Mouse (Mus musculus) limb, embryonic 11.5 days (tissue): ENCODE measurements around the gene Nanp. TPM values are rescaled to one million over a fixed set of nuclear protein-coding genes. Genes with fewer than 3 reads are reported as not detected.

ENCODE experiments used
- ATAC-seq: fragments of 200-750 bp; cut with Nextera tagmentation; 2 replicates; pipeline ENCODE4 v1.8.0; 2017; ENCODE audit warnings: low read depth; ENCODE audit not compliant: insufficient number of reproducible peaks, low FRiP score, low TSS enrichment
- DNase-seq: peaks from one replicate; pipeline ENCODE4 v3.0.0-alpha.2; 2015; ENCODE audit warnings: low spot score
- H3K27ac ChIP-seq: fragments of 300-500 bp; sonication (generic); replicated peaks from 2 replicates; pipeline ENCODE4 v1.5.1; 2014; ENCODE audit warnings: low read depth, mild to moderate bottlenecking, low read length
- H3K27me3 ChIP-seq: fragments of 300-500 bp; sonication (generic); 2 replicates; pipeline ENCODE4 v1.6.1; 2014; ENCODE audit warnings: mild to moderate bottlenecking, low read length, mixed read lengths; ENCODE audit not compliant: control insufficient read depth, insufficient read depth
- H3K36me3 ChIP-seq: fragments of 300-500 bp; sonication (generic); 2 replicates; pipeline ENCODE4 v1.6.1; 2014; ENCODE audit warnings: mild to moderate bottlenecking, low read length, moderate library complexity, mixed read lengths; ENCODE audit not compliant: control insufficient read depth, insufficient read depth
- H3K4me1 ChIP-seq: fragments of 300-500 bp; sonication (generic); 2 replicates; pipeline ENCODE4 v1.6.1; 2014; ENCODE audit warnings: low read length, mixed read lengths; ENCODE audit not compliant: control insufficient read depth, insufficient read depth
- H3K4me2 ChIP-seq: fragments of 300-500 bp; sonication (generic); 2 replicates; pipeline ENCODE4 v1.6.1; 2014; ENCODE audit warnings: low read depth, mild to moderate bottlenecking, moderate library complexity; ENCODE audit not compliant: severe bottlenecking
- H3K4me3 ChIP-seq: fragments of 300-500 bp; sonication (generic); 2 replicates; pipeline ENCODE4 v1.5.1; 2014; ENCODE audit warnings: low read depth, low read length
- H3K9ac ChIP-seq: fragments of 300-500 bp; sonication (generic); 2 replicates; pipeline ENCODE4 v1.6.1; 2014; ENCODE audit warnings: mild to moderate bottlenecking, low read length
- H3K9me3 ChIP-seq: fragments of 300-500 bp; sonication (generic); 2 replicates; pipeline ENCODE4 v1.6.1; 2016; ENCODE audit warnings: low read length; ENCODE audit not compliant: control insufficient read depth
- WGBS: fragments of 180-500 bp; shearing (Covaris S2); extraction: QIAGEN DNeasy Blood & Tissue Kit; methylation state at CpG from one replicate; pipeline ENCODE4 v1.1.7; 2014; 5-methylcytosine and 5-hydroxymethylcytosine counted together
- polyA plus RNA-seq: library from polyadenylated mRNA; unstranded; fragments of >200 nt; fragmentation: Nextera tagmentation; extraction: Ambion mirVana; gene quantifications from 2 replicates; pipeline ENCODE4 v1.2.1, GENCODE M21; 2014

Nanp gene
- polyA plus RNA-seq, 1 experiment from 2014 or later, result 53.5 TPM

GRCm38 (mm10) chr2:150991050-150991449, 48.1 kb downstream of the Nanp start:
- H3K27me3 ChIP-seq, result no peaks in the 10 kb centered on the region
- H3K9me3 ChIP-seq, result no peaks in the 10 kb centered on the region
- no peak overlapping the region for H3K27ac ChIP-seq
- no peaks in the 10 kb centered on the region for H3K4me1 ChIP-seq
- WGBS, result 82% methylated on average over 4 of the region's 4 CpGs
- no peak overlapping the region for H3K4me2 ChIP-seq
- H3K4me3 ChIP-seq, result no peak overlapping the region
- DNase-seq (no peak), ATAC-seq (no peak)
- no peak overlapping the region for H3K9ac ChIP-seq
- no peaks in the 10 kb centered on the region for H3K36me3 ChIP-seq

GRCm38 (mm10) chr2:150990506-150990905, 48.7 kb downstream of the Nanp start:
- no peak for DNase-seq
- Histone ChIP-seq H3K9ac (no peak overlapping the region), H3K4me1 (no peaks in the 10 kb centered on the region), H3K4me3 (no peak overlapping the region), H3K9me3 (no peaks in the 10 kb centered on the region), H3K4me2 (no peak overlapping the region), H3K27ac (no peak overlapping the region), H3K36me3 (no peaks in the 10 kb centered on the region), H3K27me3 (no peaks in the 10 kb centered on the region)
- no peak for ATAC-seq
- 98% methylated on average over 2 of the region's 2 CpGs for WGBS

- ATAC-seq (no peak), DNase-seq (no peak)
- Histone ChIP-seq H3K4me3 (no peak overlapping the region), H3K27ac (no peak overlapping the region), H3K4me1 (no peaks in the 10 kb centered on the region), H3K9ac (no peak overlapping the region), H3K27me3 (no peaks in the 10 kb centered on the region), H3K4me2 (no peak overlapping the region), H3K36me3 (no peaks in the 10 kb centered on the region), H3K9me3 (no peaks in the 10 kb centered on the region)
- 94% methylated on average over 2 of the region's 2 CpGs for WGBS
Measured at GRCm38 (mm10) chr2:150985359-150985758, 53.8 kb downstream of the Nanp start.

GRCm38 (mm10) chr2:150982051-150982450, 57.1 kb downstream of the Nanp start:
- no peak overlapping the region for H3K9ac ChIP-seq
- H3K4me3 ChIP-seq, result no peak overlapping the region
- H3K27ac ChIP-seq, result no peak overlapping the region
- H3K4me1 ChIP-seq, result no peaks in the 10 kb centered on the region
- H3K27me3 ChIP-seq, result no peaks in the 10 kb centered on the region
- no peaks in the 10 kb centered on the region for H3K9me3 ChIP-seq
- DNase-seq, result no peak
- ATAC-seq, result no peak
- no peak overlapping the region for H3K4me2 ChIP-seq
- H3K36me3 ChIP-seq, result no peaks in the 10 kb centered on the region

- H3K36me3 ChIP-seq, result no peaks in the 10 kb centered on the region
- no peaks in the 10 kb centered on the region for H3K4me1 ChIP-seq
- H3K9me3 ChIP-seq, result no peaks in the 10 kb centered on the region
- H3K27me3 ChIP-seq, result no peaks in the 10 kb centered on the region
- H3K9ac ChIP-seq, result no peak overlapping the region
- 89% methylated on average over 7 of the region's 7 CpGs for WGBS
- H3K4me2 ChIP-seq, result no peak overlapping the region
- no peak overlapping the region for H3K4me3 ChIP-seq
- H3K27ac ChIP-seq, result no peak overlapping the region
- no peak for DNase-seq
- ATAC-seq, result no peak
Measured at GRCm38 (mm10) chr2:150981524-150981923, 57.7 kb downstream of the Nanp start.

GRCm38 (mm10) chr2:150979861-150980620, 59.2 kb downstream of the Nanp start:
- H3K9me3 ChIP-seq, result no peaks in the 10 kb centered on the region
- WGBS, result 85% methylated on average over 14 of the region's 14 CpGs
- no peak overlapping the region for H3K4me3 ChIP-seq
- ATAC-seq (no peak), DNase-seq (no peak)
- no peak overlapping the region for H3K27ac ChIP-seq
- H3K36me3 ChIP-seq, result no peaks in the 10 kb centered on the region
- H3K4me1 ChIP-seq, result no peaks in the 10 kb centered on the region
- no peak overlapping the region for H3K4me2 ChIP-seq
- H3K27me3 ChIP-seq, result no peaks in the 10 kb centered on the region
- H3K9ac ChIP-seq, result no peak overlapping the region

Other genes with a start within 250 kb of the Nanp start
- gene Abhd12, start 134.7 kb downstream of the Nanp start, polyA plus RNA-seq, result 50.1 and 55.5 TPM in 2 replicates
- 78.2 and 83.8 TPM in 2 replicates for gene Gins1, start 134.0 kb downstream of the Nanp start, polyA plus RNA-seq
- gene Ninl, start within 50 bp of the Nanp start, polyA plus RNA-seq, result 11.5 and 13.6 TPM in 2 replicates
- not detected in 2 replicates for gene Gm14151, start 53.0 kb upstream of the Nanp start, polyA plus RNA-seq
- not detected in 2 replicates for gene Gm14147, start 58.8 kb upstream of the Nanp start, polyA plus RNA-seq